Mouse (Mus musculus) bone marrow, adult 2 months (tissue): ENCODE results near the gene Gm49393.
"Not testable (repeated sequence)": the region's sequence is repeated elsewhere in the genome, so short reads cannot be mapped to it uniquely, and the experiment has no call there.

Experiments
- CTCF ChIP-seq: fragments of 200-500 bp; IDR thresholded peaks from 2 replicates; pipeline ENCODE4 v1.5.1; 2011; ENCODE audit warnings: low read length, control low read depth; ENCODE audit not compliant: control insufficient read depth, insufficient read depth
- POLR2A ChIP-seq: fragments of 200-500 bp; IDR thresholded peaks from 2 replicates; pipeline ENCODE4 v1.6.1; 2011; ENCODE audit warnings: low read depth, mild to moderate bottlenecking, control low read depth, low read length, borderline replicate concordance; ENCODE audit not compliant: control insufficient read depth

- TF ChIP-seq CTCF, POLR2A: not testable (repeated sequence)
Measured at GRCm38 (mm10) chr13:60972319-60972718, 36.9 kb upstream of the Gm49393 start.
